Mouse (Mus musculus) adrenal gland, adult (tissue): ENCODE results near the gene Plp1.

Source experiments
- DNase-seq, 2 experiments: peaks; one replicate each; pipeline ENCODE4 v3.0.0; 2022 to 2023; ENCODE audit warnings: low spot score in 1 of 2; ENCODE audit not compliant: inconsistent age in 2 of 2

The Plp1 gene

GRCm38 (mm10) chrX:136822371-136822770 is at the start of gene Plp1:
Gene Plp1, plus strand, starts transcription at chrX:136822671.
- DNase-seq, result no peak

- no peak for DNase-seq
These were observed 49.4 kb upstream of the Plp1 start for GRCm38 (mm10) chrX:136773035-136773434.

GRCm38 (mm10) chrX:136778046-136778445 is 44.4 kb upstream of the Plp1 start:
- no peak for DNase-seq

GRCm38 (mm10) chrX:136779262-136779661 is 43.2 kb upstream of the Plp1 start:
- DNase-seq, result no peak

GRCm38 (mm10) chrX:136780041-136780440 is 42.4 kb upstream of the Plp1 start, which contains the start of gene Glra4:
Gene Glra4, minus strand, starts transcription at chrX:136780141.
- DNase-seq, result no peak

- no peak for DNase-seq
These were observed 33.0 kb upstream of the Plp1 start for GRCm38 (mm10) chrX:136789446-136789845.

DNA sequence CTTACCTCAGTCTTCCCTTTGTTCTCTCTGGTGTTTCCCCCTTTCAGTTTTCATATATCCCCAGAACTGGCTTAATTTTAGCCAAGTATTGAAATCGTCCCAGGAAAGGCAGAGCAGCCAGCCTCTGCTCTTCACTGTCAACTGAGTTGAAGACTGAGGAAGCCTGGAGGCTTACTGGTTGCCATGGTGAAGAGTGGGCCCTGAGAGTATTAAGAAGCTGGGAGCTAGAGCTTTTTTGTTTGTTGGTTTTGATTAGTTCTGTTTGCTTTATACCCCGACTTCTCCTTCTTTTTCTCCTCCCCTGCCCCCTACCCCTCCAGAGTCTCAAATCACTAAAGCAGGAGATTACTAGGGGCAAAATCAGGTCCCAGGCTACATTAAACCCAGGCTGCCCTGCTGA is 25.2 kb upstream of the Plp1 start:
- DNase-seq, result no peak

- DNase-seq, result peak in 1 of 2 experiments; percentile 43
These were observed 2.7 kb upstream of the Plp1 start for GRCm38 (mm10) chrX:136819752-136820151.

- DNase-seq, result peak; percentile 64 to 85
These were observed 2.2 kb upstream of the Plp1 start for GRCm38 (mm10) chrX:136820250-136820649.

GRCm38 (mm10) chrX:136825016-136825415 is 2.5 kb downstream of the Plp1 start:
- no peak for DNase-seq

GRCm38 (mm10) chrX:136828610-136829009 is 6.1 kb downstream of the Plp1 start:
- no peak for DNase-seq

DNA sequence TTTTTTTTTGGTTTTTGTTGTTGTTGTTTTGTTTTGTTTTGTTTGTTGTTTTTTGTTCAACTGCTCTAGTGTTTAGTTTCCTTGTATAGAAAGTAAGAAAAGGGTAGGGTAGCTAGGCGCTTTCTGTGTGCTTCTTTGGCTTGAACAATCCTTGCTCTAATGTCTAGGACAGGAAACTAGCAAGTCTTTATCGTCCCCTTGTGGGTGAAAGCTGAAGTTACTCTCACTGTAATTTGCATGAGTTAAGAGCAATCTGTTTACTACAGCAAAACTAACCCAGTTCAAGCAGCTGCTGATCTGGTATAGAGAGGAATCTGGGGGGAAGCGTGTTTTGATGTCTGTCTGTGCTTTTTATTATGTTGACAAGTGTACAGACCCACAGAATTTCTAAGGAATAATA is 27.8 kb downstream of the Plp1 start:
- DNase-seq, result no peak

- DNase-seq, result peak; percentile 17 to 51
These were observed 45.9 kb downstream of the Plp1 start, which contains the start of gene Rab9b for GRCm38 (mm10) chrX:136868061-136869040. Gene Rab9b, minus strand, starts transcription at chrX:136868755.
